Mouse (Mus musculus): ENCODE measurements around the gene Tamm41. TPM values are rescaled to one million over a fixed set of nuclear protein-coding genes. Genes with fewer than 3 reads are reported as not detected.

Tamm41 gene
- polyA plus RNA-seq, 1 experiment from 2014 or later, result 75.7 TPM

- no peaks in the 10 kb centered on the region for H3K9me3 ChIP-seq (ENCODE audit: control insufficient read depth, low read length)
- H3K27me3 ChIP-seq (ENCODE audit: control insufficient read depth, insufficient read depth, low read length), result no peaks in the 10 kb centered on the region
- H3K4me3 ChIP-seq (ENCODE audit: low read length), result no peak overlapping the region
- H3K9ac ChIP-seq (ENCODE audit: low read depth, low read length), result no peak overlapping the region
- 78% methylated on average over 2 of the region's 2 CpGs for WGBS
- ATAC-seq (ENCODE audit: low FRiP score, low TSS enrichment), result no peak
- H3K36me3 ChIP-seq (ENCODE audit: control insufficient read depth, insufficient read depth, low read length), result no peaks in the 10 kb centered on the region
- no peak overlapping the region for H3K27ac ChIP-seq (ENCODE audit: low read depth, low read length)
- no peak overlapping the region for H3K4me2 ChIP-seq (replicated peaks; ENCODE audit: low read depth, low read length)
- peaks cover 2% of the 10 kb centered on the region; the same call in 1 of the 2 replicates for H3K4me1 ChIP-seq (ENCODE audit: control insufficient read depth, insufficient read depth, low read length)
Observed at GRCm38 (mm10) chr6:114964235-114964634, 73.4 kb downstream of the Tamm41 start.

- H3K9ac ChIP-seq (ENCODE audit: low read depth, low read length), result no peak overlapping the region
- no peak overlapping the region for H3K4me3 ChIP-seq (ENCODE audit: low read length)
- no peaks in the 10 kb centered on the region for H3K9me3 ChIP-seq (ENCODE audit: control insufficient read depth, low read length)
- no peaks in the 10 kb centered on the region for H3K27me3 ChIP-seq (ENCODE audit: control insufficient read depth, insufficient read depth, low read length)
- 0 out of 2 replicates have a peak, but pooled peaks cover 2% of the 10 kb centered on the region for H3K4me1 ChIP-seq (ENCODE audit: control insufficient read depth, insufficient read depth, low read length)
- H3K27ac ChIP-seq (ENCODE audit: low read depth, low read length), result no peak overlapping the region
- ATAC-seq (ENCODE audit: low FRiP score, low TSS enrichment), result no peak
- no peaks in the 10 kb centered on the region for H3K36me3 ChIP-seq (ENCODE audit: control insufficient read depth, insufficient read depth, low read length)
- no peak overlapping the region for H3K4me2 ChIP-seq (replicated peaks; ENCODE audit: low read depth, low read length)
- 69% methylated on average over 5 of the region's 5 CpGs for WGBS
Observed at GRCm38 (mm10) chr6:114963636-114964035, 74.0 kb downstream of the Tamm41 start.

- Histone ChIP-seq H3K9me3 (ENCODE audit: control insufficient read depth, low read length) (no peaks in the 10 kb centered on the region), H3K4me2 (replicated peaks; ENCODE audit: low read depth, low read length) (no peak overlapping the region), H3K36me3 (ENCODE audit: control insufficient read depth, insufficient read depth, low read length) (no peaks in the 10 kb centered on the region), H3K9ac (ENCODE audit: low read depth, low read length) (no peak overlapping the region), H3K27me3 (ENCODE audit: control insufficient read depth, insufficient read depth, low read length) (no peaks in the 10 kb centered on the region), H3K4me1 (ENCODE audit: control insufficient read depth, insufficient read depth, low read length) (no peaks in the 10 kb centered on the region; the same call in 1 of the 2 replicates), H3K27ac (ENCODE audit: low read depth, low read length) (no peak overlapping the region), H3K4me3 (ENCODE audit: low read length) (no peak overlapping the region)
- 77% methylated on average over 10 of the region's 10 CpGs for WGBS
- no peak for ATAC-seq (ENCODE audit: low FRiP score, low TSS enrichment)
Observed at GRCm38 (mm10) chr6:114961276-114962068, 76.2 kb downstream of the Tamm41 start.

GRCm38 (mm10) chr6:114959012-114959398, 78.7 kb downstream of the Tamm41 start:
- H3K9me3 ChIP-seq (ENCODE audit: control insufficient read depth, low read length), result no peaks in the 10 kb centered on the region
- no peak overlapping the region for H3K4me3 ChIP-seq (ENCODE audit: low read length)
- WGBS, result 74% methylated on average over 6 of the region's 6 CpGs
- no peak overlapping the region for H3K4me2 ChIP-seq (replicated peaks; ENCODE audit: low read depth, low read length)
- no peak overlapping the region for H3K9ac ChIP-seq (ENCODE audit: low read depth, low read length)
- H3K27me3 ChIP-seq (ENCODE audit: control insufficient read depth, insufficient read depth, low read length), result no peaks in the 10 kb centered on the region
- no peaks in the 10 kb centered on the region; the same call in 1 of the 2 replicates for H3K4me1 ChIP-seq (ENCODE audit: control insufficient read depth, insufficient read depth, low read length)
- ATAC-seq (ENCODE audit: low FRiP score, low TSS enrichment), result no peak
- no peaks in the 10 kb centered on the region for H3K36me3 ChIP-seq (ENCODE audit: control insufficient read depth, insufficient read depth, low read length)
- no peak overlapping the region for H3K27ac ChIP-seq (ENCODE audit: low read depth, low read length)

- no peaks in the 10 kb centered on the region for H3K36me3 ChIP-seq (ENCODE audit: control insufficient read depth, insufficient read depth, low read length)
- H3K27me3 ChIP-seq (ENCODE audit: control insufficient read depth, insufficient read depth, low read length), result no peaks in the 10 kb centered on the region
- H3K27ac ChIP-seq (ENCODE audit: low read depth, low read length), result no peak overlapping the region
- no peak overlapping the region for H3K4me3 ChIP-seq (ENCODE audit: low read length)
- no peaks in the 10 kb centered on the region; the same call in 1 of the 2 replicates for H3K4me1 ChIP-seq (ENCODE audit: control insufficient read depth, insufficient read depth, low read length)
- 44% methylated on average over 10 of the region's 10 CpGs for WGBS
- no peak for ATAC-seq (ENCODE audit: low FRiP score, low TSS enrichment)
- no peaks in the 10 kb centered on the region for H3K9me3 ChIP-seq (ENCODE audit: control insufficient read depth, low read length)
- H3K4me2 ChIP-seq (replicated peaks; ENCODE audit: low read depth, low read length), result no peak overlapping the region
- no peak overlapping the region for H3K9ac ChIP-seq (ENCODE audit: low read depth, low read length)
Observed at GRCm38 (mm10) chr6:114958249-114959011, 79.2 kb downstream of the Tamm41 start.

- H3K9ac ChIP-seq (ENCODE audit: low read depth, low read length), result no peak overlapping the region
- no peak overlapping the region for H3K4me3 ChIP-seq (ENCODE audit: low read length)
- H3K4me2 ChIP-seq (replicated peaks; ENCODE audit: low read depth, low read length), result no peak overlapping the region
- 66% methylated on average over 12 of the region's 12 CpGs for WGBS
- H3K4me1 ChIP-seq (ENCODE audit: control insufficient read depth, insufficient read depth, low read length), result no peaks in the 10 kb centered on the region; the same call in 1 of the 2 replicates
- no peaks in the 10 kb centered on the region for H3K27me3 ChIP-seq (ENCODE audit: control insufficient read depth, insufficient read depth, low read length)
- ATAC-seq (ENCODE audit: low FRiP score, low TSS enrichment), result no peak
- H3K36me3 ChIP-seq (ENCODE audit: control insufficient read depth, insufficient read depth, low read length), result no peaks in the 10 kb centered on the region
- no peaks in the 10 kb centered on the region for H3K9me3 ChIP-seq (ENCODE audit: control insufficient read depth, low read length)
- no peak overlapping the region for H3K27ac ChIP-seq (ENCODE audit: low read depth, low read length)
Observed at GRCm38 (mm10) chr6:114957756-114958155, 79.9 kb downstream of the Tamm41 start.

- 79% methylated on average over 5 of the region's 5 CpGs for whole genome bisulfite sequencing
Observed at GRCm38 (mm10) chr6:114954496-114954895, 83.2 kb downstream of the Tamm41 start.

More at GRCm38 (mm10) chr6:114954496-114954895, 83.2 kb downstream of the Tamm41 start:
- no peaks in the 10 kb centered on the region; the same call in 1 of the 2 replicates for H3K4me1 ChIP-seq (ENCODE audit: control insufficient read depth, insufficient read depth, low read length)
- no peak overlapping the region for H3K9ac ChIP-seq (ENCODE audit: low read depth, low read length)
- H3K36me3 ChIP-seq (ENCODE audit: control insufficient read depth, insufficient read depth, low read length), result no peaks in the 10 kb centered on the region
- no peak overlapping the region for H3K4me2 ChIP-seq (replicated peaks; ENCODE audit: low read depth, low read length)
- ATAC-seq (ENCODE audit: low FRiP score, low TSS enrichment), result no peak
- no peak overlapping the region for H3K4me3 ChIP-seq (ENCODE audit: low read length)
- no peaks in the 10 kb centered on the region for H3K9me3 ChIP-seq (ENCODE audit: control insufficient read depth, low read length)
- H3K27ac ChIP-seq (ENCODE audit: low read depth, low read length), result no peak overlapping the region
- no peaks in the 10 kb centered on the region for H3K27me3 ChIP-seq (ENCODE audit: control insufficient read depth, insufficient read depth, low read length)
